Mouse (Mus musculus): Measurements from ENCODE around the gene Ankrd12. TPM values are rescaled to one million over a fixed set of nuclear protein-coding genes. Genes with fewer than 3 reads are reported as not detected.

The Ankrd12 gene
- total RNA-seq (2022) = 100 to 1,000 TPM; 316 to 350 (median 333) TPM

DNA sequence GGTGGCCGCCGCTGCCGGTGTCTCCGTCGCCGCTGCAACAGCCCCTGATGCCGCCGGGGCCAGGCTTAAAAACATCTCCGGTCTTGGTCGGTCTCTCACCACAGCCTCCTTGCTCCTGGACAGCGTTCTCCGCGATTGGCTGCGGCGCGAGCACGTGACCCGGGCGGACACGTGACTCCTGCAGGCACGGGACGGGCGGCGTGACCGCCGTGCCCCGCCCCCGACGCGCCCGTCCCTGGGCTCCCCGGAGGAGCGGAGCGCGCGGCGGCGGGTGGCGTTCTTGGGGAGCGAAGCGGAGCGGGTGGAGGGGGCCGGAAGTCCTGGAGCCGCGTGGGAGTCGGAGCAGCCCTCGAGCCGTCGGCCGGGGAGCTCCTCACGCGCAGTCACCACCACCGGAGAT is at the start of gene Ankrd12:
Gene Ankrd12 (minus strand): TSS at position 156 of the 400 bp plus-strand sequence.
- DNase-seq (ENCODE audit: low spot score in 2 of 2) = peak; percentile 95 to 97

DNA sequence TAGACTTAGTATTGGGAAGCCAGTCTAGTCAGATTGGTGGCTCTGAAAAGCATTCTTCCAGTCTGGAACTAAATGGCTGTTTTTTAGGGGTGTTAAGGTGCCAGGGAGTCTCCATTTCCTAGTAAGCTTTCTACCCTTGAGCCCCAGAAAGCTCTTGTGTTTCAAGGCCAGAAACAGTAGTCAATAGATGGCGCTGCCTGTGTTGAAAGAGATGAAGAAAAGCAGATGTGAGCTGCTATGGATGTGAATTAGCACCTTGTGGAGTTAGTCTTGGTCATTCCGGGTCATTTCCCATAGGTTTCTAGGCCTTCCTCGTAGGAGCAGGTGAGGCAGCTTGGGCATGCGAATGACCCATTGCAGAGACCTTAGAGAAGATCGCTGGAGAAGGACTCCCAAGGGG is 48.3 kb upstream of the Ankrd12 start:
- no peak for DNase-seq (ENCODE audit: low spot score in 2 of 2)

DNA sequence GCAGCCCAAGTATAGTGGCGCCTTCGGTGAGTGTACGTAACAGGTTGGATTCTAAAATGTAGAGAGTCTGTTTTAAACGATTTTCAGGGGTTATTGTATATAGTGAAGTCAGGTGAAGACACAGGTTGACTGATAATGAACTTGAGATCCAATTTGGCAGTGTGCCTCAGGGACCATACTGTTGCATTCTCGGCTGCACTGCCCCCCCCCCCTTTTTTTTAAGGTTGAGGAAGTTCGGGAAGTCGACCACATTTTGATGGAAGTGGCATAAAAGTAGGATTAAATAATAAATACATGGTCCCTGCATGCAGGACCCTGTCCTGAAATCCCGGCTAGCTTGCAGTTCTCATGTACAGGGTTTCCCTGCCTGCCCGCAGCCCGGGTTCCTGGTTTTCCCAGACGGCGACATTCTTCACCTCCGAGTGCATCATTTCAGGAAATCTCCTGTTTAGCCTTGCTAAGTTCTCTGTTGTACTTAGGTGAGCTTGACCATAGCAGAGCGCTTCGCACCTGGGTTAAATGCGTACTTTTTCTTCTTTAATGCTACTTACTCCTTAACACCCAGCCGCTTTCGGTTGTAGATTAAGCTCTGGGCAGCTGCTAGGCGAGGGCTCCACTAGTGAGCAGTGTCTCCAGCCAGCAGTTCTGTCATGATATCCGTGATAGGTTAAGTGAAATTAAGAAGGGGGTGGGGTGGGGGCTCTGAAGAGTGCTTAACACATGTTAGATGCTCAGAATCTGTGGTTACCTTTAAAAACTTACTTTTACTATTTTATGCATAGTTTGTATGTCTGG is 47.1 kb upstream of the Ankrd12 start:
- no peak for DNase-seq (ENCODE audit: low spot score in 2 of 2)

DNA sequence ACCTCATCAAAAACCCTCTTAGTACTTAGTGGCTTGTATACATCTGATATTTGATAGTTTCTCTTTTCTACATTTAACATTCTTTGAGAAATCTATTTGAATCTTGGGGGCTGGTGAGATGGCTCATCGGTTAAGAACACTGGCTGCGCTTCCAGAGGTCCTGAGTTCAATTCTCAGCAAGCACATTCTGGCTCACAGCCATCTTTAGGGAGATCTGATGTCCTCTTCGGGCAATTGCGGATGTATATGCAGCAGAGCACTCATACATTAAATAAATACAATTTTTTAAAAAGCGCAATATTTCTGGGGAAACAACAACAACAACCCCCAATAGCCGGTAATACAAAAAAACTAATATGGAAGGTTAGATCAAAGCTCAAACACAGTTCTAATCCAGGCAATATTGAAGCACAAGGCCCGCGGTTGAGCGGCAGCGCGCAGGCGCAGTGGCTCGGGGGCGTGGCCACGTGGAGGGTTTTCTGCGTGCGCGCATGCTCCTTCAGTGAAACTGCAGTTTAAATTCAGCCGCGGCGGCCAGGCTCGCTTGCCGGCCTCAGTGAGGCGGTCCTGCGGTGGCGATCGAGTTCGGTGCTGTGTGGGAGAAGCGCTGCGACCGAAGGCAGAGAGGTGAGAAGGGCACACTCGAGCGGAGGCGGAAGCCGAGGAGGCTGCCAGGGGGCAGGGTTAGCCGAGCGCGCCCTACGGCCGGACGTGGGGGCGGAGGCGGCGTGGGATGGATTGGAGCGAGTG is 46.4 kb upstream of the Ankrd12 start, which contains the start of gene Ddx11:
Gene Ddx11 (plus strand): TSS at position 455 of the 750 bp plus-strand sequence.
- peak; percentile 78 to 93 for DNase-seq (ENCODE audit: low spot score in 2 of 2)

DNA sequence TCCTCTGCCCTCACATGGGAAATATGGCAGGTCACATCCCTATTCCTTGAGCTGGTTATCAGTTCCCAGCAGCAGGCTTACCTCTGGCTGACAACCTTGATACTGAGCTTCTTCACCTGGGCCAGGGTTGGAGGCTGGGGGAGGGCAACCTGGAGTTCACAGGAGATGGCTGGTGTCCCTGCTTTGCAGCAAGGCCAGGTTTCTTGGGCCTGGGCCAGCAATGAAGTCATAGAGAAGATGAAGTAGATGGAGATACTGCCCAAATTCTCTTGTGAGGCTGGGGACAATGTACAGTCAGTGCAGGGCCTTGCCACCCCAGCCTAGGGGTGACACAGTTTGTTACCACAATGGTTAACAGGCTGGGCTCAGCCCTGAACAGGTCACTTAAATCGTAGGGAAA is 43.8 kb upstream of the Ankrd12 start:
- no peak for DNase-seq (ENCODE audit: low spot score in 2 of 2)

DNA sequence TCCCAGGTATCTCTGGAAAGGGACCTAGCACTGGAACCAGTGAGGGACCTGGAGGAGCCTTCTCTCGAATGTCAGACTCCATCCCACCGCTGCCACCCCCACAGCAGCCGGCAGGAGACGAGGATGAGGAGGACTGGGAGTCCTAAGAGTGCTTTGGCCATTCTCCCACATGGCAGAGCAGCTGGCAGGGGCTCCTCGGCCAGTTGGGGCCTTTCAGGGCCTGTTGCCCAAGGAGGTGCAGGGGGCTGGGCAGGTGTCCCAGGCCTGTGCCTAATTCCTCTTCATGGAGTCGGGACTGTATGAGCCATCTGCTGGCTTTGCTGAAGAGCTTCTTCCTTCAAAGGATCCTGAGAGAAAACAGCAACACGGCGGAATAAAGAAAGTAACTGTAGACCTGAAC is 42.1 kb upstream of the Ankrd12 start:
- DNase-seq (ENCODE audit: low spot score in 2 of 2) = no peak

DNA sequence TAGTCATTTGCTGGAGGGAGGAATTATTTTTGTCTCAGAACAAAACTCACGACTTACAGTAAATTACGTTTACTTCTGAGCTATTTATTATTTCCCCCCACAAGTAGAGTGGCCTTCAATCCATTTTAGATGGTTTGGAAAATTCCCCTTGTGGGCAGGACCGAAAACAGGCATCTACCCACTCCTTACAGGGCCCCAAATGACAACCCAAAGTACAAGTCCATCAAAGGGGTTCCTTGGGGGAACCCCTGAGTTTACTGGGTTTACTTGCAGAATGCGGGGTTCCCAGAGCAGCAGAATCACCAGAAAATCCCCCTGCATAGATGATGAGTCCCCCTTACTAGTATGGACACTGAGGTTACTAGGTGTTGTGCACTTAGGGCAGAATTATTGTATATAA is 35.3 kb upstream of the Ankrd12 start:
- no peak for DNase-seq (ENCODE audit: low spot score in 2 of 2)

DNA sequence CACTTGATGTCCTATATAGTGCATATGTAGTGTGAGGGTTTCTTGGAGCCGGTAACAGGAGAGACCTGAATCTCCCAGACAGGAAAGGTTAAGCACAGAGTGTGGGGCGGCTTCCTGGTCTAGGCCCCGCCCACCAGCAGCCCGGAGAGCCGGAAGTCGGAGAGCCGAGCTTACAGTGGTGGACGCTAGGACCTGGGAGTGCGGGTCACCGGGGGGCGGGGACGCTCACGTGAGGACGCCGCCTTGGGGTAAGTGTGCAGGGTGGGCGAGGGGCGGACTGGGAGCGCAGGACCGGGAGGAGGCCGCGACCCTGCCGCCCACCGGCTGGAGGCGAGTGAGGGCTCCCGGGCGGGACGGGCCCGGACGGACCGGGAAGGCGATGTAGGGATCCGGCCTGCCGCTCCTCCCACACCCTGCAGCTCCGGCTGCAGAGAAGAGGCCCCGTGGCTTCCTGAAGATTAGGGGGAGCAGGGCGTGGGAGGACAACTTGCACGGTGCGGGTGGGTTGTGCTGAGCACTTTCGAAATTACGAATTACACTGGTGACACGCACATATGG is 34.6 kb upstream of the Ankrd12 start, which contains the start of gene Washc1:
Gene Washc1 (plus strand): TSS at position 144 of the 558 bp plus-strand sequence.
- DNase-seq (ENCODE audit: low spot score in 2 of 2) = peak; percentile 64 to 90

DNA sequence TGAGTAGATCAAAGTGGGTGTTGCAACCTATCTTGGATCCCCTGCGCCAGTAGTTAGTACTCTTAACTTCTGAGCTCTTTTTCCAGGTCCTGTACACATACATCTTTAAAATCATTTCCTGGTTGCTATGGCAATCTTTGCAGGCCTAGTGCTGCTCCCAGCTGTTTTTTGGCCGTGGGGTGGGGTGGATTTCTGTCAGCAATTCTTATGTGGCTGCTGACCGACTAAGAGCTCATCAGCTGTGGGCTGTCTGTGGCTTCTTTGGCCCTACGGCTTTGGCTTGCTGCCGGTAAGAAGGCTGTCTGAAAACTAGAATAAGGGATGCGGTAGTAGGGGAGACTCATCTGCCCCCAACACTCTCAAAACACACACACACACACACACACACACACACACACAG is 33.9 kb upstream of the Ankrd12 start:
- no peak for DNase-seq (ENCODE audit: low spot score in 2 of 2)

DNA sequence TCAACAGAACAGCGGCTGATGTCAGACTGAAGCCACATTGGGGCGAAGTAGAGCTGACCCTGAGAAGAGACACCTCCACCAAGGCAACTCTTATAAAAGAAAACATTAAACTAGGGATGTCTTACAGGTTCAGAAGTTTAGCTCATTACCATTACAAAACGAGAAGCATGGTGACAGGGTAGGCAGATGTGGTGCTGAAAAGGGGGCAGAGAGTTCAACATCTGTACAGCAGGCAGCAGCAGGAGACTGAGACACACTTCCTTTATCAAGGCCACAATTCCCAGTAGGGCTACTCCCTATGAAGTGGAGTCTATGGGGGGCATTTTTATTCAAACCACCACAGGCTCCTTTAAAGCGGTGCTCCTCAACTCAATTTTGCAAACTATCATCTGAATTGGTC is 31.3 kb upstream of the Ankrd12 start:
- DNase-seq (ENCODE audit: low spot score in 2 of 2) = no peak

DNA sequence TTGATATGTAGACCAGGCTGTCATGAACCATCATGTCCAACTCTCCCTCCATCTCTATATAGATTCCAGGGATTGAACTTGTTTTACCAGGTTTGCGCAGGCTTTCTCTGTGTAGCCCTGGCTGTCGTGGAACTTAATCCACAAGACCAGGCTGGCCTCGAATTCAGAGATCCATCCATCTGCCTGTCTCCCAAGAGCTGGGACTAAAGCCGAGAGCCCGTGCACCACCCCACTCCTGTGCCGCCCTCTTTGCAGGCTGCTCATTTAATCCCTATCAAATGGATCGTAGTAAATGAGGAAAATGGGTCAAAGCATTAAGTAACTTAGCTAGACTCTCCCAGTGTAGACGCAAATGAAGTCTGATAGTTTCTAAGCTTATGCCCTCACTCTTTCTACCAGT is 30.6 kb upstream of the Ankrd12 start:
- no peak for DNase-seq (ENCODE audit: low spot score in 2 of 2)

DNA sequence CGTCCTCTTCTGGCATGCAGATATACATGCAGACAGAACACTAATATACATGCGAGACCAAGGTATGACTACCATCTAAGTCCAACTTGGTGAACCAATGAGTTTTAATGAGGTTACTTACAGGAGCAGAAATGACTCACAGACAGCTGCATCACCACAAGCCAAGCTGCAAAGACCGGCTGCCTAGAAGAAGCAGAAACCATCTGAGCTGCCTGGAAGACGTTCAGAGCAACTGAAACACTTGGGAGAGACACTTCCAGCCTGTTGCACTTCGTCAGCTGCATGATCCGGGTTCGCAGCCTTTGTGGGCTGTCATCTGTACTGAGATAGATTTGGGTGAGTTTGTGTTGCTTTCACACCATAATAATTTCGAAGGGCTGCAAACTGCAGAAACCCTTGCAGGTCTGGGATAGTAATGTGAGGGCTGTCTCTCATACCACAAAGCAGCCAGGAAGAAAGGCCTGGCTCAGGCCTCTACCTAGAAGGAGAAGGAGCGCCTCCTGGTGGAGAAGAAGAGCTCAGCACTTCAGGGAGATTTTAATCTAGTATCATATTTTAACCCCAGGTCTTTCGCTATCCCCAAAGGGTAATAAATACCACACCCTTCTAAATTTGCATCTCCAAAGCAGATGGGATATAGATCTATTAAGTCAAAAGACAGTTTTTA is 29.8 kb upstream of the Ankrd12 start:
- DNase-seq (ENCODE audit: low spot score in 2 of 2) = no peak

DNA sequence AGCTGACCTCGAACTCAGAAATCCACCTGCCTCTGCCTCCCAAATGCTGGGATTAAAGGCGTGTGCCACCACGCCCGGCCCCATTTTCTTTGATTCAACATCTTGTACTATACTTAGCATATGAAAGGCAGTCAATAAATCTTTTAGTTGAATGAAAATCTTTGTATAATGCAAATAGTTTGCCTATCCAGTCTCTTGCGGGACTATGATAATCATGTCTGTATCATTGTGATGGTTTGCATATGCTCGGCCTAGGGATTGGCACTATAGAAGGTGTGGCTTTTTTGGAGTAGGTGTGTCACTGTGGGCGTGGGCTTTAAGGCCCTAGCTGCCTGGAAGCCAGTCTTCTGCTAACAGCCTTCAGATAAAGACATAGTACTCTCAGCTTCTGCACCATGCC is 27.2 kb upstream of the Ankrd12 start:
- no peak for DNase-seq (ENCODE audit: low spot score in 2 of 2)

DNA sequence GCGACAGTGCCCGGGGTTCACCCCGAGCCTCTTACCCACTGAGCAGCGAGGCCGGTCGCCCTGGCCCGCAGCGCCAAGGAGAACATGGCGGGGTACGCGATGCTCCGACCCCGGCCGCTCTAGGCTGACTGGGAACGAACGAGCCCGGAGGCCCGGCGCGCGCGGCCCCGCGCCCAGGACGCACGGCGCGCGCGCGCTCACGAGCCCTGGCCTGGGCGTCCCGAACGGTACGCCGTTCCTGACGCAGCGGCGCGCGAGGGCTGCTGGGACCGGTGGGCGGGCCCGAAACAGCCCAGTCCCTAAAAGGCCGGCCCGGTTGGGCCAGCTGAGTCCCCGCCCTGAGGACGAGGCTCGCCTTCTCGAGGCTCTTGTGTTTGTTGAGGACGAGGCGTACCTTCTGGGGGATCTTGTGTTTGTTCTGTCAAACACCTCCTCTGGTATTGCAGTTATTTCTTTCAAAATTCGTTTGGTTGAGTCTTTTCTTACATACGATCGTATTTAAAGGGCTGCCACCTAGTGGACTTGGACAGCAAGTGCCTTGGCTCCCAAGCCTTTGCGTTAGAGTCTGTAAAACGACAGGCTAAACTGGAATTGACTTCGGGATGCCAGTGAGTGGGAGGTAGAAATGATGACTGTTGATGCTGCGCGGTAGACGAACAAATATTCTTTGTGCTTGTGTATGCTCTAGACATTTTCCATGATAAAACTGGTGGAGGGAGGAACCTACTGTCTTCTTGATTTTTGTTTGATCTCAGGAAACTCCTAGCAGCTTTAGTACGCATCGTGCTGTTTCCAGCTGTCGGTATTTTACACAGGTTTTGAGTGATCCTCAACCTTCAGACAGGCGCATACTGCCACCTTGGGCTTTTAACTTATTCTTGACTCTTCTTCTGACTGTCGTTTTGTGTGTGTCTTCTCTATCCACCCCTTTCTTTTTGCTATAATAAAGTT is 24.8 kb upstream of the Ankrd12 start, which contains the start of gene Ndufv2:
Gene Ndufv2 (minus strand): TSS at position 180 of the 951 bp plus-strand sequence.
- peak; percentile 78 to 91 for DNase-seq (ENCODE audit: low spot score in 2 of 2)

DNA sequence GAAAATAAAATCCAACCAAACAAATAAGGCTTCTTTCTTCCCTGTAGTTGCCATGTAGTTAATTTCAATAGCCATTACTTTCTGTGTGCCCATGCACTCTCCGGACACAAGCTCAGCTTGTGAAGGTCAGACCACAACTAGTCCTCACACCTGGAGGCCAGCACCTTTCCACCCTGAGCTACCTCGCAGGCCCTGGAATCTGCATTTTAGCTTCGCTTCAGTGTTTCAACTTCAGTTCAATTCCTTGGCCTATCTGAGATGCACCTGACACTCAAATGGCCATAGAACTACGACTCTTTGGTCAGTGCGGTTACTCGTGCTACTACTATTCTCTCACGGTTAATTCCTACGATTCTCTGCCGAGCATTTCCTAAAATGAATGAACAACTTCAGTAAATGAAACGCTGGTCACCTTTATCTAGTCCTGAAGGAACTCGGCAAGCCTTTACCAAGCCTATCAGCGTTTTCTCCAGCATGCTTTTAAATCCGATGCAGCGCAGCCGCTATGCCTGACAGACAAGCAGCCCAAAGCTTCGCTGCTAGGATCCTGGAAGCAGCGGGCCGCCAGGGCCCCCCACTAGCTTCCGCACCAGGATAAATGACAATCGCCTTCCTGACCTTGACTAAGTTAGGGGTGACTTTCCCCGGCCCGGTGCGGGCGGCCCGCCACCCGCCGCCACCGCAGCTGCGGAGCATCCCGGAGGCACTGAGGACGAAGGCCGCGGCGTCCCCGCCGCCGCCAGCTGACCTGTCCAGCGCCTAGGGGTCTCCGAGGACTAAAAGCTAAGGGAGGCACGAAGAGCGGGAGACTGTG is 23.9 kb upstream of the Ankrd12 start:
- DNase-seq (ENCODE audit: low spot score in 2 of 2) = no peak

DNA sequence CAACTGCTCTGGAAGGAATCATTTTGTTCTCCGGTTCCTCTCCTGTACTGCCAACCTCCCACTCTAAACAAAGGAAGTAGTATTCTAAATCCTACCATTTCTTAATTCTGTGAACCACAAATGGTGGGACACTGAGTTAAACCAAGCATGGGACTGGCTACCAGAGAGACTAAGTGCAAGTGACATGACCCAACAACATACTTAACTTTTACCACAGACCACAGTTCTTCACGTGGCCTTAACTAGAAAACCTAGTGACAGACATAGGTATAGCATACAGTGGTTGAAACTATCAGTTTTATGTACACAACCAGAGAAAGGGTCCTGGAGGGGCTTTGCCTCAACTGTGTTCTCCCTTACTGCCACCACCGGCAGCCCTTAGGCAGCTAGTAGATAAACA is 15.8 kb upstream of the Ankrd12 start:
- no peak for DNase-seq (ENCODE audit: low spot score in 2 of 2)

DNA sequence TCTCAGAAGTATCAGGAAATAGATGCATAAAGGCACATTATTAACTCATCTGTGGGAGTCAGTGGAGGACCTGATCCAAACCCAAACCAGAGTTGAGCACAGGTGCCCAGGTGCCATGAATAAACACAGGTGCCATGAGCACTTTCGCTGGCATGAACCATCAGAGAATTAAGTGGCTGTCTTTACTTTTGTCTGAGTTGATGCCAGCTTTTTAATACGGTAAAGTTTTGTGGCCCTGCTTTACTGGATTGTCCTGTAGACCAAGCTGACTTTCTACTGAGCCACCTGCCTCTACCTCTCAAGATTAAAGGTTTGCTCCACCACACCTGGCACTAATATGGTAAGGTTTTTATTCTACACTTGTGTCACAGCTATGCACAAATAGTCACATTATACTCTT is 15.2 kb upstream of the Ankrd12 start:
- DNase-seq (ENCODE audit: low spot score in 2 of 2) = no peak

DNA sequence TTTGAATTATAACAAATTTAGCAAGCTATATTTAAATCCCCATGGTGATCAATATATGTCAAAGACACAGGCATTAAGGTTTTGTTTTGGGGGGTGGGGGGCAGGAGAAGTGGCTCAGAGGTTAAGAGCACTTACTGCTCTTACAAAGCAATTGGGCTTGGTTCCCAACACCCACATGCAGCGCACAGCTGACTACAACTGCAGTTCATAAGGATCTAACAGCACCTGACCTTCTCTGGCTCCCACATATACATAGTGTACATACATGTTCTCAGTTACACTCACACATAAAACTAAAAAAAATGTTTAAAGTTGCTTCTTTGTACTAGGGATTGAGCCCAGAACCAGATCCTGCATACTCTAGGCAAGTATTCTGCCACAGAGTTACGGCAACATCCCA is 14.5 kb upstream of the Ankrd12 start:
- DNase-seq (ENCODE audit: low spot score in 2 of 2) = no peak

DNA sequence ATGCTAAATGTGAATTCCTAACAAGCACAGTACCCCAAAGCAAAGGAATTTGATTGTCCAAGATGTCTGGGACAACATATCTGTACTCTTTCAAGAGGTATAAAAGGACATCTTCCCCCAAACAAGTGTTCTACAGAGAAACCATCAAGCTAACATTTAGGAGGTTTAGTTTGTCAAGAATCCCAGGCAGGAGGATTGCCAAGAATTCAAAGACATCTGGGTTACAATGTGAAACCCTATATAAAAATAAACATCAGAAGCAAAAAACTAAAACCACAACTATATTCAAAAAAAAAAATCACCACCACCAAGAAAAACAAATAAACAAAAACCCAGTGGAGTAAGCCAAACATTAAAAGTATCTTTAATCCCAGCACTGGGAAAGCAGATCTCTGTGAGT is 13.4 kb upstream of the Ankrd12 start:
- no peak for DNase-seq (ENCODE audit: low spot score in 2 of 2)

DNA sequence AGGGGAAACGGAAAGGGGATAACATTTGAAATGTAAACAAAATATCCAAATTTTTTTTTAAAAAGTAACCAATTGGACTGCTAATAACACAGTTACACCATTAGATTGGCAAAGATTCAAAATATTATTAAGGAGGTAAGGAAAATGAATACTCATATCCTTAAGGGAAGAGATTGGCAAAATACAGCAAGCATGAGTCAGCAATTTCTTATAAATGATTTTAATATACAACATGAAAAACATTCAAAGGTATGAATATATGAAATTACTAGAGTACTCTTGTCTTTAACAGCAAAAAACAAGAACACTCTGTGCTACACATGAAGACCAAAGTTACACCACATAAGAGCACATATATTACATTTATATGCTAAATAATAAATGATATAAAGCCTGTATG is 8.1 kb upstream of the Ankrd12 start:
- DNase-seq (ENCODE audit: low spot score in 2 of 2) = no peak
